Mouse (Mus musculus) embryo, embryonic 11 days (tissue): ENCODE data around the gene Pts.

Source experiments
- DNase-seq: peaks from one replicate; pipeline ENCODE4 v3.0.0-alpha.2; 2015

The Pts gene

GRCm38 (mm10) chr9:50485521-50485920 lies 43.0 kb downstream of the Pts start:
- DNase-seq, result peak; percentile 49

GRCm38 (mm10) chr9:50482743-50483142 lies 45.8 kb downstream of the Pts start:
- DNase-seq, result no peak

GRCm38 (mm10) chr9:50479476-50479875 lies 49.0 kb downstream of the Pts start:
- no peak for DNase-seq

GRCm38 (mm10) chr9:50478826-50479225 lies 49.7 kb downstream of the Pts start:
- DNase-seq, result no peak

- no peak for DNase-seq
These were observed 51.3 kb downstream of the Pts start for GRCm38 (mm10) chr9:50477270-50477669.

- no peak for DNase-seq
These were observed 51.9 kb downstream of the Pts start for GRCm38 (mm10) chr9:50476651-50477050.

GRCm38 (mm10) chr9:50475745-50476144 lies 52.8 kb downstream of the Pts start:
- DNase-seq, result no peak

- no peak for DNase-seq
These were observed 53.2 kb downstream of the Pts start for GRCm38 (mm10) chr9:50475318-50475717.
